Mouse (Mus musculus) CH12.LX (cell line): Measurements from ENCODE around the gene Gper1. TPM values are rescaled to one million over a fixed set of nuclear protein-coding genes. Genes with fewer than 3 reads are reported as not detected.

Experiments used
- DNase-seq: peaks from one replicate; pipeline ENCODE4 v3.0.0-alpha.2; 2013; ENCODE audit errors: extremely low read depth
- H3K27ac ChIP-seq: 2 replicates; pipeline ENCODE4 v1.5.1; 2012; ENCODE audit warnings: low read depth, mild to moderate bottlenecking, control low read depth, moderate library complexity; ENCODE audit not compliant: insufficient read depth
- H3K27me3 ChIP-seq: replicated peaks from 2 replicates; pipeline ENCODE3; 2012; ENCODE audit warnings: inconsistent platforms
- H3K36me3 ChIP-seq, 2 experiments: replicated peaks in 1 of 2; 2 replicates each; pipeline versions ENCODE3 to v1.6.1; 2012; ENCODE audit warnings: inconsistent platforms in 1 of 2, low read length in 1 of 2, mild to moderate bottlenecking in 1 of 2, mixed read lengths in 1 of 2, moderate library complexity in 1 of 2; ENCODE audit not compliant: control insufficient read depth in 1 of 2, insufficient read depth in 1 of 2
- H3K4me1 ChIP-seq, 2 experiments: 2 replicates each; pipeline ENCODE4 v1.6.1; 2012; ENCODE audit warnings: inconsistent platforms in 1 of 2, moderate library complexity in 1 of 2; ENCODE audit not compliant: insufficient read depth in 2 of 2, control insufficient read depth in 1 of 2
- H3K4me2 ChIP-seq: 2 replicates; pipeline ENCODE4 v1.6.1; 2012; ENCODE audit warnings: low read depth, mild to moderate bottlenecking, control low read depth; ENCODE audit not compliant: poor library complexity, insufficient read depth, severe bottlenecking
- H3K4me3 ChIP-seq, 3 experiments: fragments of 150-350 bp in 1 of 3; sonication (generic) in 1 of 3; replicated peaks in 1 of 3; 2 replicates each; pipeline versions ENCODE3 to v1.5.1; 2011 to 2012; ENCODE audit warnings: low read depth in 2 of 3, low read length in 2 of 3, mild to moderate bottlenecking in 2 of 3, moderate library complexity in 2 of 3, control low read depth in 1 of 3, improper control_type of control experiment in 1 of 3, inconsistent platforms in 1 of 3, mixed read lengths in 1 of 3; ENCODE audit not compliant: poor library complexity in 1 of 3
- H3K79me2 ChIP-seq: replicated peaks from 2 replicates; pipeline ENCODE4 v1.6.1; 2012; ENCODE audit warnings: mild to moderate bottlenecking, moderate library complexity; ENCODE audit not compliant: control insufficient read depth, poor library complexity, insufficient read depth, severe bottlenecking; ENCODE audit errors: extremely low read depth
- H3K9ac ChIP-seq: 2 replicates; pipeline ENCODE4 v1.6.1; 2012; ENCODE audit warnings: low read depth, mild to moderate bottlenecking, control low read depth, moderate library complexity; ENCODE audit not compliant: insufficient read depth
- H3K9me3 ChIP-seq: replicated peaks from 2 replicates; pipeline ENCODE3; 2012; ENCODE audit warnings: low read length, inconsistent platforms, mixed read lengths
- BHLHE40 ChIP-seq: IDR thresholded peaks from 2 replicates; pipeline ENCODE4 v1.6.1; 2011; ENCODE audit warnings: mild to moderate bottlenecking, low read depth, low read length, improper control_type of control experiment
- CTCF ChIP-seq, 2 experiments: IDR thresholded peaks in 1 of 2; conservative IDR thresholded peaks in 1 of 2; 2 replicates each; pipeline ENCODE4 v1.5.1; 2011 to 2012; ENCODE audit warnings: low read depth in 2 of 2, low read length in 2 of 2, improper control_type of control experiment in 1 of 2, inconsistent platforms in 1 of 2, mild to moderate bottlenecking in 1 of 2, moderate library complexity in 1 of 2
- ELF1 ChIP-seq: IDR thresholded peaks from 2 replicates; pipeline ENCODE4 v1.6.1; 2014; ENCODE audit warnings: low read depth, mild to moderate bottlenecking, inconsistent platforms, low read length, improper control_type of control experiment
- ETS1 ChIP-seq: conservative IDR thresholded peaks from 2 replicates; pipeline ENCODE4 v1.6.1; 2012; ENCODE audit warnings: low read depth, mild to moderate bottlenecking, inconsistent platforms, low read length, improper control_type of control experiment, moderate library complexity
- HCFC1 ChIP-seq: IDR thresholded peaks from 2 replicates; pipeline ENCODE4 v1.6.1; 2012; ENCODE audit warnings: low read depth, mild to moderate bottlenecking, inconsistent platforms, low read length, improper control_type of control experiment
- IRF4 ChIP-seq: IDR thresholded peaks from 2 replicates; pipeline ENCODE4 v1.6.1; 2014; ENCODE audit warnings: low read depth, mild to moderate bottlenecking, inconsistent platforms, low read length, improper control_type of control experiment
- JUND ChIP-seq: conservative IDR thresholded peaks from 2 replicates; pipeline ENCODE4 v1.6.1; 2011; ENCODE audit warnings: low read depth, low read length, improper control_type of control experiment
- KAT2A ChIP-seq: IDR thresholded peaks from 2 replicates; pipeline ENCODE4 v1.6.1; 2012; ENCODE audit warnings: low read length, improper control_type of control experiment, inconsistent platforms; ENCODE audit not compliant: insufficient replicate concordance
- MAFK ChIP-seq: IDR thresholded peaks from 2 replicates; pipeline ENCODE4 v1.6.1; 2011; ENCODE audit warnings: low read length, improper control_type of control experiment; ENCODE audit not compliant: insufficient replicate concordance
- MAX ChIP-seq: IDR thresholded peaks from 2 replicates; pipeline ENCODE4 v1.6.1; 2011; ENCODE audit warnings: low read length, improper control_type of control experiment
- MEF2A ChIP-seq: IDR thresholded peaks from 2 replicates; pipeline ENCODE4 v1.6.1; 2014; ENCODE audit warnings: low read depth, mild to moderate bottlenecking, inconsistent platforms, low read length, improper control_type of control experiment, borderline replicate concordance
- MYC ChIP-seq: IDR thresholded peaks from 2 replicates; pipeline ENCODE4 v1.6.1; 2011; ENCODE audit warnings: low read depth, mild to moderate bottlenecking, improper control_type of control experiment, low read length
- NRF1 ChIP-seq: IDR thresholded peaks from 2 replicates; pipeline ENCODE4 v1.6.1; 2014; ENCODE audit warnings: low read depth, mild to moderate bottlenecking, inconsistent platforms, low read length, improper control_type of control experiment, moderate library complexity
- POLR2AphosphoS2 ChIP-seq: IDR thresholded peaks from 2 replicates; pipeline ENCODE4 v1.6.1; 2011; ENCODE audit warnings: low read depth, low read length, improper control_type of control experiment
- RAD21 ChIP-seq: IDR thresholded peaks from 2 replicates; pipeline ENCODE4 v1.6.1; 2011; ENCODE audit warnings: low read depth, mild to moderate bottlenecking, low read length, improper control_type of control experiment, moderate library complexity
- SMC3 ChIP-seq: IDR thresholded peaks from 2 replicates; pipeline ENCODE4 v1.6.1; 2011; ENCODE audit warnings: low read depth, low read length, improper control_type of control experiment
- TBP ChIP-seq: conservative IDR thresholded peaks from 2 replicates; pipeline ENCODE4 v1.6.1; 2011; ENCODE audit warnings: low read depth, low read length, improper control_type of control experiment
- TCF12 ChIP-seq: IDR thresholded peaks from 2 replicates; pipeline ENCODE4 v1.6.1; 2014; ENCODE audit warnings: low read depth, mild to moderate bottlenecking, inconsistent platforms, low read length, improper control_type of control experiment
- UBTF ChIP-seq: IDR thresholded peaks from 2 replicates; pipeline ENCODE4 v1.6.1; 2012; ENCODE audit warnings: low read depth, mild to moderate bottlenecking, inconsistent platforms, low read length, improper control_type of control experiment, moderate library complexity
- USF1 ChIP-seq: IDR thresholded peaks from 2 replicates; pipeline ENCODE4 v1.6.1; 2014; ENCODE audit warnings: low read depth, mild to moderate bottlenecking, inconsistent platforms, low read length, improper control_type of control experiment
- ZKSCAN1 ChIP-seq: IDR thresholded peaks from 2 replicates; pipeline ENCODE4 v1.6.1; 2012; ENCODE audit warnings: low read depth, inconsistent platforms, low read length, improper control_type of control experiment, borderline replicate concordance
- dilution Hi-C: fragments of 300-500 bp; cut with MboI; formaldehyde crosslinking; loops from 2 replicates; pipeline ENCODE4 v1.14.3; 2020; ENCODE audit warnings: low sequenced_read_pairs; ENCODE audit not compliant: extremely low pct_unique_long_range_greater_than_20kb, extremely low pct_ligation_motif_present
- in situ Hi-C: fragments of 300-500 bp; cut with MboI; formaldehyde crosslinking; loops from 3 replicates; pipeline ENCODE4 v1.14.3; 2019; ENCODE audit warnings: low sequenced_read_pairs, low pct_ligation_motif_present, low pct_unique_long_range_greater_than_20kb, mixed read lengths
- polyA plus RNA-seq: library from polyadenylated mRNA; unstranded; fragments of >175 nt; gene quantifications from 2 replicates; pipeline ENCODE4 v1.2.1, GENCODE M21; 2012; ENCODE audit warnings: low read depth; ENCODE audit not compliant: insufficient read length
- total RNA-seq, 2 experiments: library from RNA; depleted of rRNA; stranded (reverse); fragments of 300-350 nt in 1 of 2; fragments of >200 nt in 1 of 2; gene quantifications; 2 replicates each; pipeline ENCODE4 v1.2.3; 2012 to 2014

The Gper1 gene
- total and polyA plus RNA-seq, 3 experiments, result 0.13 TPM; not detected in 2

DNA sequence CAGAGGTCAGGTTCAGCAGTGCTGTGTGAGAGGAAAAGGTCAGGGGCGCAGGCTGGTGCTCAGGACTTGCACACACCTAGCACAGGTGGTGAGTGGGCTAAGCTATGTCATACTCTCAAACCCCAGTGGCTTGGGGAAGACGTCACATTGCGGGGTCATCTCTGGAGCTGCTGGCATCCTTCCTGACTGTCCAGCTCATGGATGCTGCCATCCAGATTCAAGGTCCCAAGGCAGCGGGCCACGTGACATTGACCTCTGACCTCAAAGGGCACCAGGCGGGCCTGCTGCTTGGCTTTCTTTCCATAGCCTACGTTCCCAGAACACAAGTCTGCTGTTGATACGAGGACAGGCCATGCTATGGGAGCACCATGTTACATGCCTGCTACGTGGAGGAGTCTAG is 4.0 kb downstream of the Gper1 start:
- in situ Hi-C loops, result no loop called here
- no peak for TF ChIP-seq MAX
- no peak for TF ChIP-seq POLR2AphosphoS2
- no peak for TF ChIP-seq JUND
- no peak for TF ChIP-seq BHLHE40
- H3K4me2 ChIP-seq, result no peak overlapping the region
- H3K9me3 ChIP-seq, result no peaks in the 10 kb centered on the region
- peaks cover 0 to 73% of the 10 kb centered on the region in 2 experiments for H3K36me3 ChIP-seq
- H3K27me3 ChIP-seq, result no peaks in the 10 kb centered on the region
- no peak overlapping the region for H3K9ac ChIP-seq
- H3K79me2 ChIP-seq, result no peaks in the 10 kb centered on the region
- dilution Hi-C loops, result no loop called here
- peaks cover 0 to 6% of the 10 kb centered on the region in 2 experiments; a peak in 2 of 4 replicates for H3K4me1 ChIP-seq
- H3K4me3 ChIP-seq, result no peak overlapping the region
- H3K27ac ChIP-seq, result no peak overlapping the region
- DNase-seq, result no peak

DNA sequence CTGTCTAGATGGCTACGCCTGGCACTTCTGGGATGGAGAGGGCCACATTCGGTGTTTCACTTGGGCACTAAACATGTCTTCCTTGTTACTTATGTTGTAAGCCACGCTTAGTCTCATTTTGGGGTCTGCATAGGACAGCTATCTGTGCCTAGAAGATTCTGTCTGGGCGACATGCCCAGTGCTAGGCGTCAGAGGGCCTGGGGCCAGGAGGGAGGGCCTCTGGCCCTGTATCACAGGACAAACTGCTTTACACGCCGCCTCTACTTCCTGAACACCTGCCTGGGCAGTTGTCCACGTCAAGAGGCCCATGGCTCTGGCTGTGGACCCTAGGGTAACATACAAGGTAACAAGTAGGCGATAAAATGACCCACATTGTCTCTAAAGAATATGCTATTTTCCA is 5.0 kb downstream of the Gper1 start:
- Histone ChIP-seq H3K36me3 (peaks cover 0 to 76% of the 10 kb centered on the region in 2 experiments), H3K27ac (no peak overlapping the region), H3K4me1 (peaks cover 0 to 6% of the 10 kb centered on the region in 2 experiments; a peak in 2 of 4 replicates), H3K27me3 (no peaks in the 10 kb centered on the region), H3K9me3 (no peaks in the 10 kb centered on the region), H3K4me3 (no peak overlapping the region), H3K79me2 (no peaks in the 10 kb centered on the region), H3K9ac (no peak overlapping the region), H3K4me2 (no peak overlapping the region)
- in situ Hi-C loops (no loop called here), dilution Hi-C loops (no loop called here)
- TF ChIP-seq CTCF (conservative IDR thresholded peaks at IDR 0.05 in 1 of 2, IDR thresholded peaks at IDR 0.05 in 1 of 2; ENCODE audit: low read depth in 2 of 2, low read length in 2 of 2) (no peak), ZKSCAN1 (no peak), TCF12 (no peak), IRF4 (no peak), UBTF (no peak), KAT2A (no peak), TBP (no peak), HCFC1 (no peak), MYC (no peak), JUND (no peak), USF1 (no peak), RAD21 (no peak), MEF2A (no peak), POLR2AphosphoS2 (no peak), ELF1 (no peak), ETS1 (no peak), MAFK (no peak), NRF1 (no peak), SMC3 (no peak)
- no peak for DNase-seq
